Mouse (Mus musculus) myocyte (in vitro differentiated cells): ENCODE data around the gene Fscn1. TPM values are rescaled to one million over a fixed set of nuclear protein-coding genes. Genes with fewer than 3 reads are reported as not detected.

ENCODE experiments used
- H3K27me3 ChIP-seq: one replicate; pipeline ENCODE4 v1.6.1; 2011; ENCODE audit not compliant: control insufficient read depth, insufficient read depth, insufficient read length
- H3K36me3 ChIP-seq: one replicate; pipeline ENCODE4 v1.6.1; 2011; ENCODE audit not compliant: control insufficient read depth, insufficient read depth
- H3K4me2 ChIP-seq: one replicate; pipeline ENCODE4 v1.6.1; 2011; ENCODE audit warnings: low read depth, control low read depth
- H3K4me3 ChIP-seq: one replicate; pipeline ENCODE4 v1.5.1; 2011; ENCODE audit warnings: mild to moderate bottlenecking, control low read depth, moderate library complexity
- H3K79me2 ChIP-seq: one replicate; pipeline ENCODE4 v1.6.1; 2011; ENCODE audit not compliant: control insufficient read depth, insufficient read depth
- H3ac ChIP-seq: one replicate; pipeline ENCODE4 v1.6.1; 2011; ENCODE audit not compliant: control insufficient read depth, insufficient read length
- CEBPB ChIP-seq: IDR thresholded peaks from 2 replicates; pipeline ENCODE4 v1.6.1; 2011; ENCODE audit warnings: mild to moderate bottlenecking, moderate library complexity; ENCODE audit not compliant: poor library complexity, insufficient read depth, severe bottlenecking
- E2F4 ChIP-seq: IDR thresholded peaks from one replicate; pipeline ENCODE4 v1.6.1; 2011; ENCODE audit warnings: mild to moderate bottlenecking, control low read depth, moderate library complexity; ENCODE audit not compliant: insufficient read depth
- MAX ChIP-seq: IDR thresholded peaks from one replicate; pipeline ENCODE4 v1.6.1; 2011; ENCODE audit warnings: low read depth, mild to moderate bottlenecking, control low read depth
- MYOD1 ChIP-seq, 3 experiments: IDR thresholded peaks; one replicate each; pipeline ENCODE4 v1.6.1; 2011; ENCODE audit warnings: control low read depth in 2 of 3, low read depth in 2 of 3, mild to moderate bottlenecking in 2 of 3, moderate library complexity in 1 of 3; ENCODE audit not compliant: insufficient read length in 2 of 3, control insufficient read depth in 1 of 3
- MYOG ChIP-seq, 3 experiments: IDR thresholded peaks; one replicate each; pipeline ENCODE4 v1.6.1; 2011; ENCODE audit warnings: control low read depth in 2 of 3, low read depth in 2 of 3, mild to moderate bottlenecking in 2 of 3; ENCODE audit not compliant: insufficient read length in 2 of 3, control insufficient read depth in 1 of 3, insufficient read depth in 1 of 3
- POLR2A ChIP-seq: IDR thresholded peaks from one replicate; pipeline ENCODE4 v1.6.1; 2011; ENCODE audit warnings: low read depth, mild to moderate bottlenecking, control low read depth, moderate library complexity; ENCODE audit not compliant: insufficient read length
- POLR2AphosphoS2 ChIP-seq: IDR thresholded peaks from one replicate; pipeline ENCODE4 v1.6.1; 2011; ENCODE audit warnings: low read depth, control low read depth; ENCODE audit not compliant: insufficient read length
- REST ChIP-seq: IDR thresholded peaks from one replicate; pipeline ENCODE4 v1.6.1; 2011; ENCODE audit warnings: mild to moderate bottlenecking, control low read depth, moderate library complexity; ENCODE audit not compliant: insufficient read depth, insufficient read length
- SRF ChIP-seq: IDR thresholded peaks from one replicate; pipeline ENCODE4 v1.6.1; 2011; ENCODE audit warnings: low read depth; ENCODE audit not compliant: control insufficient read depth, insufficient read length
- TCF12 ChIP-seq: IDR thresholded peaks from one replicate; pipeline ENCODE4 v1.6.1; 2011; ENCODE audit warnings: mild to moderate bottlenecking, control low read depth; ENCODE audit not compliant: poor library complexity, insufficient read depth, severe bottlenecking
- TCF3 ChIP-seq: IDR thresholded peaks from one replicate; pipeline ENCODE4 v1.6.1; 2011; ENCODE audit warnings: low read depth, control low read depth; ENCODE audit not compliant: insufficient read length
- USF1 ChIP-seq: IDR thresholded peaks from one replicate; pipeline ENCODE4 v1.6.1; 2011; ENCODE audit warnings: low read depth, mild to moderate bottlenecking, control low read depth, moderate library complexity
- polyA plus RNA-seq: library from polyadenylated mRNA; unstranded; fragments of >200 nt; fragmentation: generic; extraction: Trizol; gene quantifications from one replicate; pipeline ENCODE4 v1.2.1, GENCODE M21; 2012; ENCODE audit warnings: missing spikeins

Gene Fscn1
- polyA plus RNA-seq, 1 experiment = 180 TPM

DNA sequence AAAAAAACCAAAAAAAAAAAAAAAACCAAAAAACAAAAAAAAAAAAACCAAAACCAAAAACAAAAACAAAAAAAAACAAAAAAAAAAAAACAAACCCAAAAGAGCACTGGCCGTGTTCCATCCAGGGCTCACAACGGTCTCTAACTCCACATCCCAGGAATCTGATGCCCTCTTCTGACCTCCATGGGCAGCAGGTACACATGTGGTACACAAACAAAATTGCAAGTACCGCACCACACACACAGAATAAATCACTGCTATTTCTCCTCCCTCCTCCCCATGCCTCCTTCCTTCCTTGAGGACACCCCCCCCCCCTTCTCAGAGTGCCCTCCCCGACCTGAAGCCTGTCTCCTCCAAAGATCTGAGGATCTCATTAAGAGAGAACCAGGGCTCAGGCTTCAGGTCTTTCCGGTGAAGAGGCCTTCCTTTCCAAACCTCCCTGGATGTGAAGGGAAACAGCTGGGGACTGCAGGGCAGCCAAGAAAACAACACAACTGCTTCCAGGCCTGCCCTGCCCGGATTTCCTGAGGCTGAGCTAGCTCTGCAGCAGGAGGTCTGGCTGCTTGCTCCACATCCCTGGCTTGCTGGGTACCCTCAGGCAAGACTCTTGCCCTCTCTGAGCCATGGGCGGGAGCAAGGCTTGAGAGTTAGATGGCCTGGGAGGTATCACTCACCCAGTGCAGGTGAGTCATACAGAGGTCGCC lies 15.0 kb upstream of the Fscn1 start:
- Histone ChIP-seq H3K79me2 (no peaks in the 10 kb centered on the region), H3K4me3 (no peak overlapping the region), H3ac (no peak overlapping the region), H3K36me3 (no peaks in the 10 kb centered on the region), H3K4me2 (no peak overlapping the region), H3K27me3 (no peaks in the 10 kb centered on the region)
- TF ChIP-seq TCF12 (no peak), E2F4 (no peak), MYOG (IDR thresholded peaks at IDR 0.05; ENCODE audit: control insufficient read depth in 1 of 3, insufficient read depth in 1 of 3, insufficient read length in 2 of 3, low read depth in 2 of 3) (no peak), POLR2A (no peak), REST (no peak), MYOD1 (IDR thresholded peaks at IDR 0.05; ENCODE audit: control insufficient read depth in 1 of 3, insufficient read length in 2 of 3, low read depth in 2 of 3) (no peak), MAX (no peak), CEBPB (no peak), SRF (no peak), POLR2AphosphoS2 (no peak), TCF3 (no peak), USF1 (no peak)

DNA sequence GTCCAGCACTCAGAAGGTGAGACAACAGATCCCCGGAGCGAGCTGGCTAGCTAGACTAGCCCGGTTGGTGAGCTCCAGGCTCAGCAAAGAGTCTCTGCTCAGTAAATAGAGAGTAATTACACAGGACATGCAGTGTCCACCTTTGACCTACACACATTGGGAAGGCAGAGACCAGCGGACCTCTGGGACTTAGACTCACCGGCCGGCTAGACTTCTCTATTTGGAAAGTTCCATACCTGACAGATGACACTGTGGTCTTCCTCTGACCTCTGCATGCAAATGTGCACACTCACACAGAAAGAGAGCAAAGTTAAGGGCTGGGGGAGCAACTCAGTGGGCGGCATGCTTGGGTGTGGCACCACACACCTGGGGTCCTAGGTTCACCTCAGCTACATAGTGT lies 12.7 kb upstream of the Fscn1 start:
- TF ChIP-seq MYOG (IDR thresholded peaks at IDR 0.05; ENCODE audit: control insufficient read depth in 1 of 3, insufficient read depth in 1 of 3, insufficient read length in 2 of 3, low read depth in 2 of 3) (no peak), POLR2AphosphoS2 (no peak), TCF12 (no peak), CEBPB (no peak), SRF (no peak), MAX (no peak), MYOD1 (IDR thresholded peaks at IDR 0.05; ENCODE audit: control insufficient read depth in 1 of 3, insufficient read length in 2 of 3, low read depth in 2 of 3) (no peak), POLR2A (no peak)
- Histone ChIP-seq H3K4me3 (no peak overlapping the region), H3K36me3 (no peaks in the 10 kb centered on the region), H3K79me2 (no peaks in the 10 kb centered on the region), H3ac (no peak overlapping the region), H3K4me2 (no peak overlapping the region), H3K27me3 (no peaks in the 10 kb centered on the region)

DNA sequence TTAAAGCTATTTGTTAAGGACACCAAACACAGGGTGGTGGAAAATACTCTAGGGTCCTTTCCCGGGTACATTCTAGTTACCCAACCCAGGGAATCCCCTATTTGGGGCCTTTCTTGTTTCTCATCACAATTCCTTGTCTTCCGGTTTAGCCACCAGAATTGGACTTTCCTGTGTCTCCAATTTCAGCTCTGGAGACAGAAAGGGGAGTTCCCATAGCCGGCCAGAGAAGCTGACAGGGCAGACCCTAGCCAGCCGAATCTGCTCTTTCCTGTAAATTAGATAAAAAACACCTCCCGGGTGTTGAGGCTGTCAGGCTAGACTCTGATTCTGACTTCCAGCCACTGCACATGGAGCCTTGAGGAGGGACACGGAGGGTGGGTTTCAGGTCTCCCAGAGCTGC lies 10.6 kb upstream of the Fscn1 start:
- Histone ChIP-seq H3K79me2 (no peaks in the 10 kb centered on the region), H3K4me2 (no peak overlapping the region)
- no peak for TF ChIP-seq TCF3

DNA sequence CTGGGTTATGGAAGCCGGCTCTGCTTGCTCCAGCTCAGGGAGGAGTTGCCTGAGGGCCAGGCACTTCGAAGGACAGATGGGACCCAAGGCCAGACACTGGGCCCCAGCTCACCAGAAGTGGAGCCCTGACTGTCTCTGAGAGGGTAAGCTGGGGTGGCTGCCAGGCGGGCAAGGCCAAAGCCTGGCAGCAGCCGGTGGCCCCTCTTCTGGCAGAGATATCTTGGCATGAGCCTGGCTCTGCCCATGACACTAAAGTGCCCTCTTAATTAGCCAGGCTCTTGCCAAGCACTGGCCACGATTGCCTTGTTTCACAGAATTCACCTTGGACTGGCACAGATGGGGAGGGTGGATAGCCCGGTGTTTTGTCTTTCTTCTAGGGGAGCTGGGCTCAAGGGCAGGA lies 9.7 kb upstream of the Fscn1 start:
- TF ChIP-seq TCF12 (no peak), CEBPB (no peak), MYOG (IDR thresholded peaks at IDR 0.05; ENCODE audit: control insufficient read depth in 1 of 3, insufficient read depth in 1 of 3, insufficient read length in 2 of 3, low read depth in 2 of 3) (no peak), MYOD1 (IDR thresholded peaks at IDR 0.05; ENCODE audit: control insufficient read depth in 1 of 3, insufficient read length in 2 of 3, low read depth in 2 of 3) (no peak), POLR2AphosphoS2 (no peak), REST (no peak), POLR2A (no peak)
- Histone ChIP-seq H3K27me3 (no peaks in the 10 kb centered on the region), H3ac (no peak overlapping the region), H3K4me3 (no peak overlapping the region), H3K4me2 (no peak overlapping the region), H3K36me3 (no peaks in the 10 kb centered on the region), H3K79me2 (no peaks in the 10 kb centered on the region)

More for the DNA sequence above, 10.6 kb upstream of the Fscn1 start:
- Histone ChIP-seq H3ac (no peak overlapping the region), H3K27me3 (no peaks in the 10 kb centered on the region), H3K36me3 (no peaks in the 10 kb centered on the region), H3K4me3 (no peak overlapping the region)

DNA sequence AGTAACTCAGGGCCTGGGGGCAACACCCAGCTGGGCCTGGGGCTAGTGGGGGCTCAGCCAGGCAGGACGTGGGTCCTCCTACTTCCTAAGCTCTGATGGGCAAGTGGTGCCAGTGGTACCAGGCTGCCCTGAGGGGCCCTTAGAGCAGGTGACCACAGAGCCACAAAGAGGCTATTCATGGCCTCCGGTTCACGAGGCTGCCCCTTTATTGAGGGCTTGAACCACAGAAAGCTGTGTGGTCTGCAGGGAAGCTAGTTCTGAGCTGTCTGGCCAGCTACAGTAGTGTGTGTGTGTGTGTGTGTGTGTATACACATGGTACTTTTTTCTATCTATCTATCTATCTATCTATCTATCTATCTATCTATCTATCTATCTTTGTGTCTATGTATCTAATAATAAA lies 6.5 kb upstream of the Fscn1 start:
- Histone ChIP-seq H3K4me3 (no peak overlapping the region), H3K4me2 (no peak overlapping the region), H3ac (no peak overlapping the region), H3K27me3 (no peaks in the 10 kb centered on the region), H3K36me3 (no peaks in the 10 kb centered on the region), H3K79me2 (no peaks in the 10 kb centered on the region)
- no peak for TF ChIP-seq MYOD1 (IDR thresholded peaks at IDR 0.05; ENCODE audit: control insufficient read depth in 1 of 3, insufficient read length in 2 of 3, low read depth in 2 of 3)
- TF ChIP-seq POLR2A = no peak
- TF ChIP-seq MYOG (IDR thresholded peaks at IDR 0.05; ENCODE audit: control insufficient read depth in 1 of 3, insufficient read depth in 1 of 3, insufficient read length in 2 of 3, low read depth in 2 of 3) = no peak
- TF ChIP-seq POLR2AphosphoS2 = no peak
- no peak for TF ChIP-seq SRF
- TF ChIP-seq REST = no peak
- TF ChIP-seq CEBPB = no peak
- TF ChIP-seq TCF12 = no peak
- TF ChIP-seq MAX = no peak
- TF ChIP-seq TCF3 = no peak
- TF ChIP-seq E2F4 = no peak
- TF ChIP-seq USF1 = no peak
